Mouse (Mus musculus) liver, embryonic 13.5 days (tissue): Measurements from ENCODE around the gene Ugt3a1. TPM values are rescaled to one million over a fixed set of nuclear protein-coding genes. Genes with fewer than 3 reads are reported as not detected.

ENCODE experiments used
- ATAC-seq: fragments of 200-750 bp; cut with Nextera tagmentation; 2 replicates; pipeline ENCODE4 v1.8.0; 2017; ENCODE audit warnings: low read depth, mild to moderate bottlenecking, moderate number of reproducible peaks, moderate library complexity
- DNase-seq: peaks from one replicate; pipeline ENCODE4 v3.0.0; 2022
- H3K27ac ChIP-seq: fragments of 300-500 bp; sonication (generic); 2 replicates; pipeline ENCODE4 v1.5.1; 2015; ENCODE audit warnings: moderate library complexity, mild to moderate bottlenecking, inconsistent platforms
- H3K27me3 ChIP-seq: fragments of 300-500 bp; sonication (generic); 2 replicates; pipeline ENCODE4 v1.6.1; 2015; ENCODE audit warnings: mild to moderate bottlenecking, inconsistent platforms
- H3K36me3 ChIP-seq: fragments of 300-500 bp; sonication (generic); 2 replicates; pipeline ENCODE4 v1.6.1; 2015; ENCODE audit warnings: mild to moderate bottlenecking, inconsistent platforms
- H3K4me1 ChIP-seq: fragments of 300-500 bp; sonication (generic); replicated peaks from 2 replicates; pipeline ENCODE4 v1.6.1; 2015; ENCODE audit warnings: inconsistent platforms
- H3K4me2 ChIP-seq: fragments of 300-500 bp; sonication (generic); 2 replicates; pipeline ENCODE4 v1.6.1; 2015; ENCODE audit warnings: inconsistent platforms, mild to moderate bottlenecking, moderate library complexity
- H3K4me3 ChIP-seq: fragments of 300-500 bp; sonication (generic); replicated peaks from 2 replicates; pipeline ENCODE4 v1.5.1; 2015; ENCODE audit warnings: mild to moderate bottlenecking, inconsistent platforms
- H3K9ac ChIP-seq: fragments of 300-500 bp; sonication (generic); 2 replicates; pipeline ENCODE4 v1.6.1; 2015; ENCODE audit warnings: mild to moderate bottlenecking, inconsistent platforms
- H3K9me3 ChIP-seq: fragments of 300-500 bp; sonication (generic); replicated peaks from 2 replicates; pipeline ENCODE4 v1.6.1; 2016; ENCODE audit warnings: inconsistent platforms
- WGBS: fragments of 180-500 bp; shearing (Covaris S2); methylation state at CpG from one replicate; pipeline ENCODE4 v1.1.7; 2015; ENCODE audit not compliant: insufficient replicate concordance; 5-methylcytosine and 5-hydroxymethylcytosine counted together
- polyA plus RNA-seq: library from polyadenylated mRNA; unstranded; fragments of >200 nt; fragmentation: Nextera tagmentation; extraction: Ambion mirVana; gene quantifications from 2 replicates; pipeline ENCODE4 v1.2.1, GENCODE M21; 2015

The Ugt3a1 gene
- polyA plus RNA-seq, 1 experiment from 2014 or later = 0.48 TPM

GRCm38 (mm10) chr15:9335341-9335740 is 58.7 kb downstream of the Ugt3a1 start, which contains the start of gene Ugt3a2:
Ugt3a2 (plus strand) TSS chr15:9335550.
- Histone ChIP-seq H3K9ac (no peak within 1 kb of the TSS), H3K27me3 (no peaks in the 10 kb centered on the region), H3K4me2 (no peak within 1 kb of the TSS), H3K36me3 (no peaks in the 10 kb centered on the region), H3K4me1 (no peaks in the 10 kb centered on the region), H3K9me3 (no peaks in the 10 kb centered on the region), H3K27ac (no peak within 1 kb of the TSS), H3K4me3 (no peak within 1 kb of the TSS)
- DNase-seq = no peak
- 63% methylated on average over 4 of the region's 4 CpGs for whole genome bisulfite sequencing
- no peak for ATAC-seq

- Histone ChIP-seq H3K9ac (no peak overlapping the region), H3K27me3 (no peaks in the 10 kb centered on the region), H3K4me3 (no peak overlapping the region), H3K27ac (no peak overlapping the region), H3K36me3 (no peaks in the 10 kb centered on the region), H3K9me3 (no peaks in the 10 kb centered on the region), H3K4me1 (no peaks in the 10 kb centered on the region), H3K4me2 (no peak overlapping the region)
- no peak for DNase-seq
- ATAC-seq = no peak
- 53% methylated on average over 3 of the region's 3 CpGs for WGBS
Observed at GRCm38 (mm10) chr15:9336616-9337015, 59.9 kb downstream of the Ugt3a1 start.

GRCm38 (mm10) chr15:9337021-9337420 is 60.3 kb downstream of the Ugt3a1 start:
- Histone ChIP-seq H3K4me3 (no peak overlapping the region), H3K9ac (no peak overlapping the region), H3K4me2 (no peak overlapping the region), H3K4me1 (no peaks in the 10 kb centered on the region), H3K27ac (no peak overlapping the region), H3K27me3 (no peaks in the 10 kb centered on the region), H3K36me3 (no peaks in the 10 kb centered on the region), H3K9me3 (no peaks in the 10 kb centered on the region)
- ATAC-seq = no peak
- WGBS = 53% methylated on average over 3 of the region's 3 CpGs
- no peak for DNase-seq

- Histone ChIP-seq H3K27me3 (no peaks in the 10 kb centered on the region), H3K9me3 (no peaks in the 10 kb centered on the region), H3K9ac (no peak overlapping the region), H3K4me1 (no peaks in the 10 kb centered on the region), H3K4me2 (no peak overlapping the region), H3K36me3 (no peaks in the 10 kb centered on the region), H3K27ac (no peak overlapping the region), H3K4me3 (no peak overlapping the region)
- DNase-seq (no peak), ATAC-seq (no peak)
- 23% methylated on average over 3 of the region's 3 CpGs for WGBS
Observed at GRCm38 (mm10) chr15:9348739-9349138, 72.1 kb downstream of the Ugt3a1 start.

GRCm38 (mm10) chr15:9362801-9363200 is 86.1 kb downstream of the Ugt3a1 start:
- H3K9ac ChIP-seq = no peak overlapping the region
- no peak overlapping the region for H3K4me2 ChIP-seq
- no peaks in the 10 kb centered on the region for H3K27me3 ChIP-seq
- H3K27ac ChIP-seq = no peak overlapping the region
- no peak overlapping the region for H3K4me3 ChIP-seq
- H3K9me3 ChIP-seq = no peaks in the 10 kb centered on the region
- no peak for ATAC-seq
- no peaks in the 10 kb centered on the region for H3K36me3 ChIP-seq
- DNase-seq = no peak
- H3K4me1 ChIP-seq = no peaks in the 10 kb centered on the region
- 42% methylated on average over 2 of the region's 2 CpGs for WGBS

Other genes with a start within 250 kb of the Ugt3a1 start
- 103 and 120 TPM in 2 replicates for gene Nadk2, start 205.6 kb upstream of the Ugt3a1 start, polyA plus RNA-seq
- gene Lmbrd2, start 136.3 kb upstream of the Ugt3a1 start, polyA plus RNA-seq = 2.0 and 2.2 TPM in 2 replicates
- gene Skp2, start 121.5 kb upstream of the Ugt3a1 start, polyA plus RNA-seq = 26.8 and 34.9 TPM in 2 replicates
- 0.47 and 0.54 TPM in 2 replicates for gene Ugt3a2, start 58.7 kb downstream of the Ugt3a1 start, polyA plus RNA-seq
- gene Capsl, start 159.1 kb downstream of the Ugt3a1 start, polyA plus RNA-seq = 0.54 and 0.55 TPM in 2 replicates